Mouse (Mus musculus): ENCODE data around the gene Tulp2.
A peak's percentile ranks its signal among the peaks of the same experiment; 100 is the strongest.

Tulp2 gene

GRCm38 (mm10) chr7:45553519-45553918 is 71.8 kb downstream of the Tulp2 start:
- DNase-seq (ENCODE audit: low read depth, low spot score): peak; percentile 57

- no peak for DNase-seq (ENCODE audit: low read depth, low spot score)
These were observed 72.3 kb downstream of the Tulp2 start for GRCm38 (mm10) chr7:45553990-45554389.

GRCm38 (mm10) chr7:45554744-45555143 is 73.1 kb downstream of the Tulp2 start, which contains the start of gene Hsd17b14:
Gene Hsd17b14 (plus strand): TSS chr7:45554893.
- DNase-seq (ENCODE audit: low read depth, low spot score): peak; percentile 74

GRCm38 (mm10) chr7:45555787-45556186 is 74.1 kb downstream of the Tulp2 start:
- DNase-seq (ENCODE audit: low read depth, low spot score): peak; percentile 84

- DNase-seq (ENCODE audit: low read depth, low spot score): peak; percentile 98
These were observed 77.2 kb downstream of the Tulp2 start for GRCm38 (mm10) chr7:45558907-45559306.

- DNase-seq (ENCODE audit: low read depth, low spot score): peak; percentile 98
These were observed 78.6 kb downstream of the Tulp2 start for GRCm38 (mm10) chr7:45560241-45560640.

GRCm38 (mm10) chr7:45560843-45561623 is 79.4 kb downstream of the Tulp2 start:
- DNase-seq (ENCODE audit: low read depth, low spot score): peak; percentile 87

GRCm38 (mm10) chr7:45561624-45562520 is 80.2 kb downstream of the Tulp2 start:
- DNase-seq (ENCODE audit: low read depth, low spot score): no peak

- DNase-seq (ENCODE audit: low read depth, low spot score): peak; percentile 98
These were observed 83.1 kb downstream of the Tulp2 start for GRCm38 (mm10) chr7:45564811-45565210.

GRCm38 (mm10) chr7:45565446-45565845 is 83.8 kb downstream of the Tulp2 start:
- DNase-seq (ENCODE audit: low read depth, low spot score): no peak

- DNase-seq (ENCODE audit: low read depth, low spot score): peak; percentile 52
These were observed 85.6 kb downstream of the Tulp2 start for GRCm38 (mm10) chr7:45567112-45567779.

GRCm38 (mm10) chr7:45567780-45568516 is 86.3 kb downstream of the Tulp2 start:
- DNase-seq (ENCODE audit: low read depth, low spot score): peak; percentile 99

GRCm38 (mm10) chr7:45568601-45569473 is 87.2 kb downstream of the Tulp2 start:
- DNase-seq (ENCODE audit: low read depth, low spot score): peak; percentile 71

- peak; percentile 90 for DNase-seq (ENCODE audit: low read depth, low spot score)
These were observed 88.5 kb downstream of the Tulp2 start, which contains the start of gene Bcat2 for GRCm38 (mm10) chr7:45570103-45570741. Gene Bcat2 (plus strand): TSS chr7:45570153.

- peak; percentile 82 for DNase-seq (ENCODE audit: low read depth, low spot score)
These were observed 90.3 kb downstream of the Tulp2 start for GRCm38 (mm10) chr7:45571966-45572365.
